Mouse (Mus musculus) ES-E14 (cell line): ENCODE measurements around the gene Cd3eap.

Experiments used
- HCFC1 ChIP-seq: IDR thresholded peaks from 2 replicates; pipeline ENCODE4 v1.6.1; 2012; ENCODE audit warnings: low read length, inconsistent platforms, borderline replicate concordance; ENCODE audit not compliant: insufficient read depth
- MAFK ChIP-seq: IDR thresholded peaks from 2 replicates; pipeline ENCODE4 v1.6.1; 2014; ENCODE audit warnings: mild to moderate bottlenecking, low read depth, low read length, inconsistent platforms; ENCODE audit not compliant: insufficient read depth
- ZC3H11A ChIP-seq: IDR thresholded peaks from 2 replicates; pipeline ENCODE4 v1.6.1; 2012; ENCODE audit warnings: low read depth, mild to moderate bottlenecking, inconsistent platforms, low read length, borderline replicate concordance

DNA sequence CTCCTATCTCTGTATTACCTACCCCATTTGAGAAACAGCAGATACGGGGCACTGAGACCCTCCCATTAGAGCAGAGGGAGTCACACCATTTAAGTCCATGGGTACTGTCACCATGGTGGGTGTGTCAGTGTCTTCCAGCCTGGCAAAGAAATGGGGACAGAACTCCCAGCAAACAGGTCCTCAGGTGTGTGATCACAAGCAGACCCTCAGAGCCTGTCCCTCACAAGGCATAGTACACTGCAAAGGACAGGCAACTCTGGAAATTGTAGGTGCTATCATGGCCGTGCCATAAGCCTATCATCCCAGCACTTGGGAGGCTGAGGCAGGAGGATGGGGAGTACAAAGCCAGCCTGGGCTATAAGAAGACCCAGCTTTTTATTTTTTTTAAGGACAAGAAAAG, 41.1 kb downstream of the Cd3eap start:
- no peak for TF ChIP-seq HCFC1
- no peak for TF ChIP-seq ZC3H11A
- no peak for TF ChIP-seq MAFK
